Mouse (Mus musculus) lung, postnatal 36 days (tissue): ENCODE data around the gene Mucl3.
A peak's percentile ranks its signal among the peaks of the same experiment; 100 is the strongest.

Experiments used
- DNase-seq: peaks from one replicate; pipeline ENCODE4 v3.0.0; 2022; ENCODE audit warnings: mixed read lengths

The Mucl3 gene

DNA sequence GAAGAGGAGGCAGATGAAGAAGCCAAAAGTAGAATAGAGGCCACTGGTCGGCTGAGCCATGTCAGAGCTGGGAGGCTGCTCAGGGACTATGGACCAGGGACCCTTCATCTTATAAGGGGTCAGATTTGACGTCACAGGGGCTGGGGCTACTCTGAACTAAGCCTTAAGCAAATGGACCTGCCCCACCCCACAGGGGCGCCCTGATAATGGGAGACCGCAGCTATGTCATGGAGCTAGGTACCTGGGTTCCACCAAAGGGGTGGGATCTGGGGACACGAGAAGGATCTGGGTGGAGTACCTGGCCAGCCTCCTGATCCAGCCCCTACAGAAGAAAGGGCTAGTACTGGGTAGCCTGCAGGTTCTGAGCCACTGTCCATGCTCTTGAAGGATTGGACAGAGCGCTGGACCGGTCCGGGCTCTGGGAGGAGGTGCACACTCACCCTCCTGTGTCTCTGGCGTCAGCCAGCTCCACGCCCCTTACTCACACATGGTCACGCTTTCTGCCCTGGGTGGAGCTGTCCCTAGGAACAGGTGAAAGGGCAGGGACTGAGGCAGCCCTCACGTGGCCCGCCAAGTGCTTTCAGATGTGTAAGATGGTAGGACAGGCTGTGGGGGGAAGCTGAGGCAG lies at the start of gene Mucl3:
Gene Mucl3, minus strand, starts transcription at position 87 of the 628 bp plus-strand sequence.
- peak; percentile 64 for DNase-seq

DNA sequence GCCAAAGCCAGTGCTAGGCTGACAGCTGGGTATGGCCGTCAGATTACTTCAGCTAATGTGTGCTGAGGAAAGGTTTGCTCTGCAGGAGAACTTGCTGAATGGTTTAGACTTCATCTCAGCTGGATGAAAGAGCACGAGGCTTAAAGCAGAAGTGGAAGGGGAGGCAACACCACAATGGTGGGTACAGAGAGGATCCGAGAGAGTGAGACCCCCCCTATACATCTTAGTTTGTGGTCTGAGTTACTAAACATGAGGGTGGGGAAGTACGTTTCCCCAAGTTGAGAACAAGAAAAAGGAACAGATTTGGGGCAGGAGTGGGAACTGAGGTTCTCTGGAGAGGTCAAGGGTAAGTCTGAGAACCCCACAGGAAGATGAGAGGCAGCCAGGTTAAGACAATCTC lies 48.9 kb upstream of the Mucl3 start:
- DNase-seq, result no peak

DNA sequence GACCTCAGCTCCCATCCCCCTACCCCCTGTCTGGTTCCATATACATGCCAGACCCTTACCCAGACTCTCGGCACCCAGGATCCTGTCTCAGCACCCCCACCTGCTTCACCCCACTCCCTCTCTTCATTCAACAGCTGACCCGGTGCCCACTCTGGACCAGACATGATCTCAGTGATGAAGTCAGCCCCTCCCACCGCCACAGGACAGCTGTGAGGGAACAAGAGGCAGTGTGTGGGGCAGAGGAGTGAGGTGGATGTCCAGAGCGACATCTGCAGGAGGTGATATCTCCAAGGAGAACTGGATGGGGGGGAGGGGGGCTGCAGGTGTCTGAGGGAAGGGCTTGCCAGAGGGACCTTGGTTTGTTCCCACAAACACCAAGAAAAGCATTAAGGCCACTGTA lies 48.3 kb upstream of the Mucl3 start:
- DNase-seq, result no peak

DNA sequence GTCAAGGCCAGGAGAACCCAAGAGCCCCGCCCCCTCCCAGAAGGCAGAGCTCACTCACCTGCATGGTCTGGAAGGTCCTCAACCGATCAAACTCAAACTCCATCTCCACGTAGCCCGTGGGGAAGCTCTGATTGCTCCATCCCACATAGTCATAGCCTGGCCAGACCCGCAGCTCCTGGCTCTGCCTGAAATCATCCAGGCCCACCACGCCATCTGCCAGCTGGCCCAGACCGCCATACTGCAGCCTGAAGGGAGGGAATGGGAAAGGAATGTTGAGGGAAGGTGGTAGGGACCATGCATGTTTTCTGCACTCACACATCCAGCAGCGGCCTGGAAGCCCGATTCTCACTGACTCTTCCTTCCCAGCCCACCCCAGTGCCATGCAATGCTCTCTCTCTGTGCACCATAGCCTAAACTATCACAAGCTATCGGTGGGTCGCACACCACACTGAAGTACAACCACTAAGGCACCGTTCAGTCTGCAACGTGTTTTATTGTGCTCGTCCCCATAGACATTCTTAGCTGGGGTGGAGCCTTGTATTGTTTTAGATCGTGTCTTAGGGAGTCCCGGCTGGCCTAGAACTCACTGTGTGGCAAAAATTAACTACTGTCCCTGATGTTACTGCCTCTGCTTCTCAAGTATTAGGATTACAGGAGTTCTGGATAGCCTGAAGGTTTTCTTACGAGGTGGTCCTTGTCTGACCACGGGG lies 46.6 kb upstream of the Mucl3 start:
- DNase-seq, result no peak

DNA sequence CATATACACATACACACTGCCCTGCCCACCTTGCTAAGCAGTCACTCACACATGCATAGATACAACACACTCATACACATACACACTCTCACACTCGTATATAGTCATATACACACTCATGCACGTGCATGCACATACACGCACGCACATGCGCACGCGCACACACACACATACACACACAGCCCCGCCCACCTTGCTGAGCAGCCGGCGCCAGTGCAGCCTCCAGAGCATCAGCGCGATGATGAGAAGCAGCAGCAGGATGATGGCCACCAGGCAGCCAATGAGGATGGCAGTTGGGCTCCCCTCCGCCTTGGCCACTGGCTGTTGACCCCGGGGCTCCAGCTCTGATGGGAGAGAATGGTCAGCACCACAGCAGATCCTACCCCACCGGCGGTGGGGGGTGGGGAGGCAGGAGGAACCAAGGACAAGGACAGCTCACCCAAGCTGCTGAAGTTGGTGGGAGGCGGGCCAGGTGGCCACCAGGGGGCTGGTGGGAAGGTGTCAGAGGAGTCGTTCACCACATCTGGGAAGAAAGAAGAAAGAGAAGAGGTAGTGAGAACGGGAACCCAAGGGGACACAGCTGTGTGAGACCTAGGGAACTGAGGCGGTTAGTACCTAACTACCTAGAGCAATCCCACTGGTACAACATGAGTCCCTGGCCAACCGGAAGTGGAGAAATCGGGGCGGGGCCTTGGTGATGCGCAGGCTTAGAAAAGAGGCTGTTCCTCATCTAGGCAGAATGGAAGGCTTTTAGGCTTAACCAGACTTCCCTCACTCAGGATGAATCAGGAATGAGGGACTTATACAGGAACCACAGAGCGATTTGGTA lies 45.1 kb upstream of the Mucl3 start:
- DNase-seq, result no peak

DNA sequence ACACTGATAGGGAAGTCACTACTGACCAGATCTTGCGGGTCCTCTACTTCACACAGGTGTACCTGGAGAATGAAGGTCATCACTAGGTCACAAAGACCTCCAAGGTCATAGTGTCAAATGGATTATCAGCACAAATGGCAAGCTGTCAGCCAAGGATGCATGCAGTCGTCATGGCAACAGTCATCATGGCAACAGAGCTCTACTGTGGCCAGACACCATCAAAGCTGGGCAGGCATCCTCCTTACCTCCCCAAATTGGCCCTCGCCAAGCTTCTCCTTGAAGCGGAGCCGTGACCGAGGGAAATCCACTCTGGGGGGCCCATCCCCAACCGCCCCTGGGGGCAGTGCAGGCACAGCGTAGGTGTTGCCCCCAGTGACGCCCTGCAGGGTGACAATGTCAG lies 41.6 kb upstream of the Mucl3 start:
- DNase-seq, result no peak

DNA sequence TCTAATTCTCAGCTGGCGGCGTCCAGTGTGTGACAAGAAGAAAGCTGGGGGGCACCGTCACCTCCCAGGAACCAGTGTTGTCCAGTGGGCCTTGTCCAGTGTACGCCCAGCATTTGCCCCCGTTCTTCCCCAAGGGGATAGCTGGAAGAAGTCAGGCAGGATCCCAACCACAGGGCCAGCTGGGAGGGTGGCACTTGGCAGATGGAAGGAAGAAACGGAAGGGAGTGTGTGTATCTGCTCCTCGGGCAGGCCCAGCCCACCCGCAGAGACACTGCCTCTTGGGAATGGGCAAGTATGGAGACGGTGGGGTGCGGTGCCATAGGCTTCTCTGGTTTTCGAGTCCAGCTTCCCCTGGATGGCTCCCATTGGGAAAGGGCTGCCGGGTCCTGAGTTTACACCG lies 38.5 kb upstream of the Mucl3 start:
- DNase-seq, result no peak

DNA sequence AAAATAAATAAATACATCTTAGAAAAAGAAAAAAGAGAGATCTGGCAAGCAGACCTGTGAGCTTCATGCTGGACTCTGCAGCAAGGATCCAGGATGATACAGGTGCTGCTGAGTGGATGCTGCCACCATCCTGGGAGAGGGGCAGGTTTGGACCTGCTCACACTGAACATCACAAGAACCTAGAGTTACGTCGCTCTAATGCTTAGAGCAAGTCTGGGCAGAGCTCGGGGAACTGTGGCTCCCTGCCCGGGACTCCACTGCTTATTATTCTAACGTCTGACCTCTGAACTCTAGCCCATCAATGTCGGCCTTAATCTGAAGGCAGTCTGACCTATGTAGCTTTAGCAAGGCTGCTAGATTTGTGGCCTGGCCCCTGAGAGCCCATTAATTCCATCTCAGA lies 37.1 kb upstream of the Mucl3 start:
- no peak for DNase-seq

DNA sequence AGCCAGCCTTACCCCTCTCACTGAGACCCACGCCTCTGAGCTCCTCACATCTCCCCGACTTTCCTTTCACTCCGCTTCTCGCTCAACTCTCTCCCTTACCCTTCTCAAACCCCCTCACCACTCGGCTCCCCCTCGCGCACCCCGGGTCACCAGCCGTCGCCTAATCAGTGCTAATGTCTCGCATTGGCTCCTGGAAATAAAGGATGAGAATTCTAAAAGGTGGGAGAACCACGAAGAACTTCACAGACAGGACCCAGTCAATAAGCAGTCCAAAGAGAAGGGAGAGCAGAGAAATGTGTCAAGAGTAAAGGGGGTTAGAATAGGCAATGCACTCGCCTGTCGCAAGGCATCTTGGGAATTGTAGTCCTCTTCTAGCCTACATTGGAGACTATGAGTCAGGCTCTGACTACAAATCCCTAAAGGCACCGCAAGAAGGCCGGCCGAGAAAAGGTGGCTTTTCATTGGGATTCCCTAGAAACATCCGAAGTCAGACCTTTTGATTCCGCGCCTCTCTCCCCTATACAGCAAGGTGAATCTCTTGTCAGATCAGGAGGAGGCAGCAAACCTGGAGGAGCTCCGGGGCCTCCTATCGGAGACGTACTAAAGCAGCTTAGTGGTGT lies 30.0 kb upstream of the Mucl3 start, which contains the start of gene Gtf2h4:
Gene Gtf2h4, minus strand, starts transcription at position 324 of the 620 bp plus-strand sequence.
- peak; percentile 99 for DNase-seq

DNA sequence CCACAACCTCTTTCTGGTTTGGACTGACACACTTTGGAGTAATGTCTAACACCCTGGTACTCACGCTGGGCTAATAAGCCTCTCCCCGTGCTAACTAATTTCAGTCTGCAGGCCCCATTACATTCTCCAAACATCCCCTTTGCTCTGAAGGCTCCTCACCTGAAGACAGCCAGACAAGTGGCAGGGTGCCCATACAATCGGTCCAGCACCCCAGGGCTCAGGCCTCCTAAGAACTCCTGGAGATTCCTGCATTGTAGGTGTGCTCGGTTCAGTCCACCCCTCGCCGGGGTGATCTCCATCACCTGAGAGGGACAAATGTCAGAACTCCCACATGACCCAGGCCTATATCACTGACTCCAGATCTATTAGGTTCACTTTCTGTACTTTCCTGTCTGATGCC lies 29.0 kb upstream of the Mucl3 start:
- no peak for DNase-seq

DNA sequence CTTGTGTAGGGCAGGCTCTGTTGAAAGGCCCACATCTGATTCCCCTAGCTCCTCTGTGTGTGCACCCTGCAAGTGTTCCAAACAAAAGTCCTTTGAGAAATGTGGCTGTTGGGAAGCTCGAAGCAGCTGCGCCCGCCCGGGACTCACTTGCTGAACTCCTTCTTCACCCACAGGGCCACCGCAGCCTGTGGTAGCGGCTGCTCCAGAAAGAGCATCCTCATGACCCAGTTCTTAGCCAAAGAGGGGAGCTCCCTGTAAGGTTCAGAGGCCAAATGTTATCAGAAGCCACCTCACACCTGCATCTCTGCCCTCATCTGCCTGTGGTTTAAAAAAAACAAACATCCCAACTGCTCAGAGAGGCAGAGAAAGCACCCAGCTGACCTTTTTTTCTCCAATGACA lies 28.4 kb upstream of the Mucl3 start:
- no peak for DNase-seq

DNA sequence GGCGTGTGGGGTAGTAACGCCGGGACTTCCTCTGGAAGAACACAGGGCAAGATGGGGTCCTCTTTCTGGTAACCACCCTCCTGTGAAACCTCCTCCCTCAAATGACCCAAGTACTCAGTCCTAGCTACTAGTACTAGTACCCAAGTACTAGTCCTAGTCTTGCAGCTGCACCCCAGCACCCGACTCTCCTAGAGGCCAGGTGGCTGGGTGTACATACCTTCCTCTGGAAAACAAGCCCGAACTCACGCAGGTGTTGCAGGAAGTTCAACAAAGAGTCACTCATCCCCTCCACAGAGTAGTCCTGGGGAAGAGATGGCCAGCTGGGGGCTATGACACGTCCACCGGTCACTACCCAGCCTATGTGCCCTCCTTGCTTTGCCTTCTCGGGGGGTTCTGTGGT lies 26.2 kb upstream of the Mucl3 start:
- no peak for DNase-seq

DNA sequence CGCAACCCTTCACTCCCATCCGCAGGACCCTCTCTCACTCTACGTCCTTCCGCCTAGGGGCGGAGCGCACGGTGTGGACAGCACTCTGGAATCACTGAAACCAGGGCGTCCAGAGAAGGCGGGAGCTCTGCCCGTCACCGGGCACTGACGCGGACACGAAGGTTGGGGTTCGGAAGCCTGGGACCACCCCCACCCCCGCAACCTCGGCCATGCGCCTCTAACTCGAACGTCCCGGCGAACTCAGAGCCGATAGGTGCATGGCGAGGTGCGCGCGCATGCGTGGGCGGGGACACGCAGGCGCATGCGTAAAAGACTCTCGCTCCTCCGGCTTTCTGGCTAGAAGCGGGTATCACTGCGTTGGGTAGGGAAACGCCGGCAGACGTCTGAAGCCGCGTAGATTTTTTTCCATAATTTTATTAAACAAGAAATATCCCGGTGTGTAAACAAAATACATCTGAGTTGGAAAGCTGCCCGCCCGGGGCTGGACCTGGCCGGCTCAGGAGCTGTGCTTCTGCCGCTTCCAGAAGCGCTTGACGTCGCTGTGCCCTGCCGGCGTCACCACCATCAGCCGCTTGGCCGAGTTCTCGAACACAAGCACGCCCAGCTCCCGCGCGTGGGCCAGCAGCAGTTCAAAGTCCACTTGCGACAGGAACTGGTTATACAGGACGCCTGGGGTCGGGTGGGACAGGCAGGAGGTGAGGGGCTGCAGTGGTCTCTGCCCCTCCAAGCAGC lies 24.0 kb upstream of the Mucl3 start, which contains the start of gene Vars2:
Gene Vars2, minus strand, starts transcription at position 259 of the 732 bp plus-strand sequence.
- peak; percentile 98 for DNase-seq

DNA sequence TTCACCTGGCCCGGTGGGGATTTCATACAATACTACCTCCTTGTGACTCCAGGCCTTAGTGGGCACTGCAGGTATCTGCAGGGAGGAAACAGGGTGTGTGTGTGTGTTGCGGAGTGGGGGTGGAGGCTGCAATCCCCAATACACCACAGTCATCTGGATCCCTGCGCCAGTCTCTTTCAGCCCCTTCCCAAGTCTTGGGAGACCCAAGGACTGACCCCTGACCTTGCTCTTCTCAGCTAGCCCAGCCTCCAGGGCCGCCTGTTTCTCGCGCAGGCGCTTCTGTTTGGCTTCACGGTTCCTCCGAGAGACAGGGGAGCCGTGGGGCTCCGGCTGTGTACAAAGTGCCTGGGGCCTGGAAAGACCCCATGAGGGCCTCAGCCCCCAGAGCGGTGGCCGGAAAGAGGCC lies 23.4 kb upstream of the Mucl3 start:
- no peak for DNase-seq

DNA sequence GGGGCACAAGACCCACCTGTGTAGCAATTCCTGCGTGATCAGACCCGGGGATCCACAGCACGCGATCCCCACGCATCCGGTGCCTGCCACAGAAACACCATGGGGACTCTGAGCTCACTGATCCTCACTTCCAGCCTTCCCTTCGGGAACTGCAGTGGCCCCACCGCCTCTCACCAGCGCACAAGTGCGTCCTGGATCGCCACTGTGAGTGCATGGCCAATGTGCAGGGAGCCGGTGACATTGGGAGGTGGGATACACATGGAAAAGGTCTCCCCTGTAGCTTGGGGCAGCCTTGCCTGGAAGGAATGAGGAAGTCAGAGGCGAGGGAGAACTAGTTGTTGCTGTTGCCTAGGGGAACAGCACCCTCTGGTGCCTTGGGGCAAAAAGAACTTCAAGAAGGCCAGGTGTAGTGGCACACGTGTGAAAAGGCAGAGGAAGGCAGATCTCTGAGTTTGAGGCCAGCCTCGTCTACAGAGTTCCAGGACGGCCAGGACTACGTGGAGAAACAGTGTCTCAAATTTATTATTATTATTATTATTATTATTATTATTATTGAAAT lies 22.5 kb upstream of the Mucl3 start:
- peak; percentile 75 for DNase-seq

DNA sequence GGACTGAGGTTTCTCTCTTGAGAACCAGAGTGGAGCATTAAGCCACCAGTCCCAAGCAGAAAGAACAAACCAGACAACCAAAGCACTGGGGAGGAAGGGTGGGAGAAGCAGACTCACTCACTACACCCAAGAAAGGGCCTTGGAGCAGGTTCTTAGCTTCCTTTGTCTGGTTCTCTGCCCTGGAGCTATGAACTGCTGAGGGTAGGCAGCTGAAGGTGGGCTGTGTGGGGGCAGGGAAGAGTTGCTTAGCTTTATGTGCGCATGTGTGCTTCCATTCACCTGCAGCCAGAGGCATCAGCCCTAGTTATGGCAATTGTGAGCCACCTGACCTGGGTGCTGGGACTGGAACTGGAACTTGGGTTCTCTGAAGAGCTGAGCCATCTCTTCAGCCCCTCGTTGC lies 9.6 kb upstream of the Mucl3 start:
- no peak for DNase-seq

DNA sequence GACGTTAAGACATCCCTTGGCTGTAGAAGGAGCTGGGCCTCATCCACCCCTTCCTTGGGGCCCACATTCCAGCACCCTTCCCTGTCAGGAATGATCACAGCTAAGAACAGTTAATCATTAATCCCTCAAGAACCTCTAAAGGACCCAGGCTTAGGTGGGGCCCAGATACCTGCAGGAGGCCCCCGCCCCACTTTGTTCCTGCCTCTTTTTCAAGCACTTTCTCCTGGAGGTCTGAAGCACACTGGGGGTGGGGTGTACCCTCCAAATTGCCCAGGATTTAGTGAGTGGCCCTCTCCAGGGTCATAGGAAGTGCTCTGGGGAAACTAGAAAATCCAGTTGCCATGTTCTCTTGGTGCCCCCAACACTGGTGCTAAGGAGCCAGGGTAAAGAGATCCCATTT lies 5.9 kb upstream of the Mucl3 start:
- DNase-seq, result peak; percentile 92

DNA sequence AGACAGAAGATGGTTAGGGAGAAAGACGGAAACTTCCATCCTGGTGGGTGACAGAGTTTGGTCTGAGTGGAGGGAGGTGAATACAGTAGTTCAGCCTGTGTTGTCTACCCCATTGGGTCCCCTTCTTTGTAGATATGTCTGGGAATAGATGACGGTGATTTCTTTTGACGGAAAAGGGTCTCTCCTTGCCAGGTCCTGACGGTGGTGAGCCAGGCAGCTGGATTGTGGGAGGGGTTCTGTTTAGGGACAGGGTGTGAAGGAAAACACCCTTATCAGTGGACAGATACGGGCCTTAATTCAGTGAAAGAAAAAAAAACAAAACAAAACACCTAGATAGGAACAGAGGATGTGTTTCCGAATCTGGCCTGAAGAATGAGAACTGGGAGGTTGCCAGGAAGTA lies 4.1 kb downstream of the Mucl3 start:
- no peak for DNase-seq

DNA sequence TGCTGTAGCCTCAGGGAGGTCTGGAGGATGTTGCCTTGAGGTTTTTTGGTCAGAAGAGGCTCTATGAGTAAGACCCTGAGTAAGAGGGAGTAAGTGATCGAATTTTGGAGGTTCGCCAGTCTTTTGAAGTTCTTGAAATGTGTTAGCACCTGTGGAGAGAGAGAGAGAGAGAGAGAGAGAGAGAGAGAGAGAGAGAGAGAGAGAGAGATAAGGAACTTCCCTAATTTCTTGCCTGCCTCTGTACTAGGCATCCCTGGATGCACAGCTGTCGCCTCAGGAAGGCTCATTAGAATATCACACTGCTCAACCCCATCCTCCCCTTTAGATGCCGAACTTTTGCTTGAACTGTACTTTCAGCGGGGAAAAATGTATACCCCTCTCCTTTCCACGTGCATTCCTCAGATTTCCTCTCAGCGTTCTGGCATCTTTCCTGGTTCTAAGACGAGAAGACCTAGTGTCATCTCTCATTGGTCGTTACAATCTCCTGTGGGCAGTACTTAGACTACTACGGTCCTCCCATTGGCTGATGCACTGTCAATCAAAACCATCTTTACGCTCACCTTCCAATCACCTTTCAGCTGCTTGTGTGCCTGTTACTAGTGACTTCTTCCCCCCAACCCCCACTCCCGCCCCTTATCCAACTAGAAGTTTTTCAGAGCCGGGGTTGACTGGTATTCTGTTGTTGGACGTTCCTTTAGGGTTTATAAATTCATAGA lies 4.9 kb downstream of the Mucl3 start:
- peak; percentile 93 for DNase-seq

DNA sequence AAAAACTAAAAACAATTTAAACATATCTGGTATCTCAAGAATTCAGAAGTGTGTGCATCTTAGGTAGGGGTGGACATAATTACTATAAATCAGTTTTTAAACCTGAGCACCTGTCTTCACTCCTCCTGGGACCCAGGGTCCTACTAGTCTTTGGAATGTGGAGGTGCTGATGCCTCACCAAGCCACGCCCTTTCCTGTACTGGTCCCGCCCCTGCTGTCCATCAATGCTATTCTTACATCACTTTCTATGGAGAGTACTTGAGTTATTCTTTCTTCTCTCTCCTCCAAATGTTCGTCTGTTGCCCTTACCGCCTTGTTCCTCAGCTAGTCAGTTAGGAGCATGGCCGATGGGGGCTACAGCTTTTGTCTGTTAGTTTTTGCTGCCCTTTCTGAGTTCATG lies 7.1 kb downstream of the Mucl3 start:
- DNase-seq, result peak; percentile 88

DNA sequence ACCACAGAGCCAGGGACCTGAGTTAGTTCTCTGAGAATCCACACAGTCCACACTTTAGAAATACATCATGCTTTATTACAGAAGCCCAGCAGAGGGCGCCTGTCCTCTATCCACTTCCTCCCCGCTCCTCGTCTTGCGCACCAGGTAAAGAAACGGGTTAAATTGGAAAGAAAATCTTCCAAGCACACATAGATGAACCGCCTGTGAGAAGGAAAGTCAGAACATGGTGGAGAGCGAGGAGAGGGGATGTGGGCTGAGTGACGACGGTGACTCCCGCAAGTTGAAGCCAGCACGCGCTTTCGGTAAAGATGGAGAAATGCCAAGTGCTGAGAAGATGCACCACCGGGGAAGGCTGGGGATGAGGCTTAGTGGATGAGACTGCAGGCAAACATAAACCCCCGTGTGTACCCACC lies 7.8 kb downstream of the Mucl3 start:
- DNase-seq, result peak; percentile 87

DNA sequence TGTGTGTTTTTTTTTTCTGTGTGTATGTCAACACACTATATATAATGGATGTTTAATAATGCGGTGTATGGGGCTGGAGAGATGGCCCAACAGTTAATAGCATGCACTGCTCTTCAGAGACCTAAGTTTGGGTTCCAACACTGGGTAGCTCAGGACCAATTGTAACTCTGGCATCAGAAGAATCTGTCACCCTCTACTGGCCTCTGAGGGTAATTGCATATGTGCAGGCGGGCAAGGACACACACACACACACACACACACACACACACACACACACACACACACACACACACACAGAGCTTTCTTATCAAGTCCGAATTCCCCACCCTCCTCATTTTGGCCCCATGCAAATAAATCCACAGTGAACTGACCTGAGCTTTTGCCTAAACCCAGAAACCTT lies 8.3 kb downstream of the Mucl3 start:
- no peak for DNase-seq
